Mouse (Mus musculus) embryonic facial prominence, embryonic 15.5 days (tissue): ENCODE results near the gene Mvb12a. TPM values are rescaled to one million over a fixed set of nuclear protein-coding genes. Genes with fewer than 3 reads are reported as not detected.

Source experiments
- ATAC-seq: fragments of 200-750 bp; cut with Nextera tagmentation; 2 replicates; pipeline ENCODE4 v1.8.0; 2017; ENCODE audit warnings: low read depth, moderate TSS enrichment; ENCODE audit not compliant: insufficient number of reproducible peaks, low FRiP score, low TSS enrichment
- H3K27ac ChIP-seq: fragments of 300-500 bp; sonication (generic); replicated peaks from 2 replicates; pipeline ENCODE4 v1.5.1; 2015; ENCODE audit warnings: mild to moderate bottlenecking, inconsistent platforms
- H3K27me3 ChIP-seq: fragments of 300-500 bp; sonication (generic); 2 replicates; pipeline ENCODE4 v1.6.1; 2015; ENCODE audit warnings: inconsistent platforms
- H3K36me3 ChIP-seq: fragments of 300-500 bp; sonication (generic); 2 replicates; pipeline ENCODE4 v1.6.1; 2015; ENCODE audit warnings: mild to moderate bottlenecking, inconsistent platforms
- H3K4me1 ChIP-seq: fragments of 300-500 bp; sonication (generic); 2 replicates; pipeline ENCODE4 v1.6.1; 2015; ENCODE audit warnings: inconsistent platforms
- H3K4me2 ChIP-seq: fragments of 300-500 bp; sonication (generic); replicated peaks from 2 replicates; pipeline ENCODE4 v1.6.1; 2015; ENCODE audit warnings: mild to moderate bottlenecking, inconsistent platforms
- H3K4me3 ChIP-seq: fragments of 300-500 bp; sonication (generic); replicated peaks from 2 replicates; pipeline ENCODE4 v1.5.1; 2015; ENCODE audit warnings: mild to moderate bottlenecking, inconsistent platforms
- H3K9ac ChIP-seq: fragments of 300-500 bp; sonication (generic); 2 replicates; pipeline ENCODE4 v1.6.1; 2015; ENCODE audit warnings: inconsistent platforms
- H3K9me3 ChIP-seq: fragments of 300-500 bp; sonication (generic); replicated peaks from 2 replicates; pipeline ENCODE4 v1.6.1; 2016; ENCODE audit warnings: inconsistent platforms
- WGBS: fragments of 180-500 bp; shearing (Covaris S2); methylation state at CpG from one replicate; pipeline ENCODE4 v1.1.7; 2015; 5-methylcytosine and 5-hydroxymethylcytosine counted together
- polyA plus RNA-seq: library from polyadenylated mRNA; unstranded; fragments of >200 nt; fragmentation: Nextera tagmentation; extraction: Ambion mirVana; gene quantifications from 2 replicates; pipeline ENCODE4 v1.2.1, GENCODE M21; 2015

Gene Mvb12a
- polyA plus RNA-seq, 1 experiment from 2014 or later = 92.9 TPM

DNA sequence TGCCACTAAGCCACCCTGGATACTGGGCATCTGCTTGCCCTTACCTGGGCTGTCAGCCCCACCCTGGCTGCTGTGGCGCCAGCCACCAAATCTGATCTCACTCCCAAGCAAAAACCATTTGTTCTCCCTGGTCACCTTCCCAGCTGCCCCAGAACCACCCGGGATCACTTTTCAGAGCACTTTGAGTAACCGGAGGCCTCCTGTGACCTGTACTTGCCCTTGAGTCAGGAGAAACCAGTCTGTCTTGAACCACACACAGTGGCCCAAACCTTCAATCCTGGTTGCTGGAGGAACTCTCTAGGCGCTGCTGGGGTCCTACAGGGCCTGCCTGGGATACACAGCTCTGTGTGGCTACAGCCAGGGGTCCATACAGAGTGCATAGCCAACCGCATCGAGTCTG is 10.0 kb downstream of the Mvb12a start:
- Histone ChIP-seq H3K36me3 (peaks cover 10% of the 10 kb centered on the region), H3K4me1 (no peaks in the 10 kb centered on the region), H3K27me3 (peaks cover 16% of the 10 kb centered on the region), H3K4me2 (no peak overlapping the region), H3K9me3 (no peaks in the 10 kb centered on the region), H3K27ac (no peak overlapping the region), H3K4me3 (no peak overlapping the region), H3K9ac (no peak overlapping the region)
- no peak for ATAC-seq
- 39% methylated on average over 6 of the region's 6 CpGs for WGBS

DNA sequence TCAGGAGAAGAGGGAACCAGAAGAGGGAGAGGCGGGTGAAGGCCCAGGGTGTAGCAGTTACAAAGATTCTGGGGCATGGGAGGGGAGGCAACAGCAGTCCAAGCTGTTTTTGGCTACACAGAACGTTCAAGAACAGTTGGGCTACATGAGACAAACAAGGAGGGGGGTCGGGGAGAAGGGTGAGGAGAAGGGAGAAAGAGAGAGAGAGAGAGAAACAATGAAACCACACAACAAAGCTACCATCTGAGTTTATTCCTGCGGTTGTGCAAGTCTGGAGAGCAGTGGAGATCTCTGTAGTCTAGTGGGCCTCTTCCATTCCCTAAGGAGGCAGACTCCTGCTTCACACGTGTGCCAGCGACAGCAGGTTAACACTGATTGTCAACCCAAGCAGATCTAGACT is 11.3 kb downstream of the Mvb12a start:
- 56% methylated on average over 6 of the region's 6 CpGs for WGBS
- H3K27ac ChIP-seq = no peak overlapping the region
- H3K9me3 ChIP-seq = no peaks in the 10 kb centered on the region
- peaks cover 12% of the 10 kb centered on the region for H3K4me1 ChIP-seq
- H3K9ac ChIP-seq = no peak overlapping the region
- peaks cover 28% of the 10 kb centered on the region for H3K27me3 ChIP-seq
- ATAC-seq = no peak
- H3K4me3 ChIP-seq = no peak overlapping the region
- H3K36me3 ChIP-seq = no peaks in the 10 kb centered on the region
- no peak overlapping the region for H3K4me2 ChIP-seq

DNA sequence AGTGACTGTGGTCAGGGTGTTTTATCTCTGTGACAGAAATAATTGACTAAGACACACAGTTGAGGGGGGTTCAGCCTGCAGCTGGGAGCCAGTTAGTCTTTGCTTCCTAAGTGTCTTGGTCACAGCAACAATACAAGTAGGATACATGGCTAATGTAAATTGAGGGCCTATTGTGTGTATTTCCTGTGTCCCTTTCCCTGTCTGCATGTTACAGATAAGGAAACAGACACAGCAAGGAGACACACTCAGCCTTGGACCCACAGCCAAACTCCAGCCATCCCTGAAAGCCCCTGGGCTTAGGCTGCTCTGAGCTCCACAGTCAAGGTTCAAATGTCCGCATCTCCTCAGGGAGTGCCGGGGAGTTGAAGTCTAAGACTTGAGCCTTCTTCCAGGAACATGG is 11.9 kb downstream of the Mvb12a start:
- Histone ChIP-seq H3K4me2 (no peak overlapping the region), H3K4me3 (no peak overlapping the region), H3K9me3 (no peaks in the 10 kb centered on the region), H3K27ac (no peak overlapping the region), H3K4me1 (peaks cover 15% of the 10 kb centered on the region), H3K36me3 (no peaks in the 10 kb centered on the region), H3K27me3 (peaks cover 34% of the 10 kb centered on the region), H3K9ac (no peak overlapping the region)
- 75% methylated on average over 2 of the region's 2 CpGs for WGBS
- no peak for ATAC-seq

DNA sequence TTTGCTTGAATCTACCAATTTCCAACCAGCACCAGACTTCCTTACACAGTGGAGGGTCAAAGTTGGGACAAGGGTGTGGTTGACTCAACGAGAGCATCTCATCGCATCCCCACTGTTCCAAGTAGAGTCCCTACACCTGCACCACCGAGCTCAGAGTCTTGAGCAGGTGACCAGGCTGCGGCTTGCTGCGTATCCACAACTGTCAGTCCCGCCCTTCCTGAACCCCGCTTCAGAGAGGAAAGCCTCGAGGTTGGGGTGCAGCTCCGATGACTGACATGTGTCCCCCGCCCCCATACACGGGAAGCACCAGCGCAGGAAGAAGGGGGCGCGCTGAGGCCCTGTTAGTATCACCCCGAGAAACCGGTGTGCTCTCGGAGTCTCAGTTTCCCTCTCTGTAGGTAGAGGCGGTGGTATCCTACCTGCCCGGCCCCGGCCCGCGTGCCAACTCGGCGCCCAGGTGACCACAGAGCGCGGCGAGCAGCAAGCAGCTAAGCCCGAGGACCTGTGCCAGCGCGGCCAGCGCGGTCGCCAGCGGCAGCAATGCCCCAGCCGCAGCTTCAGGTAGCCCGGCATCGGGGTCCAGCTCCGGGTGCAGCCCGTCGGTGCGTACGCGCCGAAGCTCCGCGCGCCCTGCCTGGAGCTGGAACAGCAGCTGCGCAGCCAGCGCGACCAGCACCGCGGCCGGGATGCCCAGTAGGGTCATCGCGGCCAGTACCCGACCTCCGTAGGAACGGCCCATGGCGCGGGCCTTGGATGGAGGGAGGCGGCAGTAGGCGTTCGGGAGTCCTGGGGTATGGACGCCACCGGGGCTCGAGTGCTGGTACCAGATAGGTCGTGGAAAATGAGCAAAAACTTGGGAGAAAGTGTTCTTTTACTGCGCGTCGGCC is 15.6 kb downstream of the Mvb12a start, which contains the start of gene Tmem221:
Tmem221 (minus strand) TSS at position 801 of the 887 bp plus-strand sequence.
- no peak for ATAC-seq
- no peaks in the 10 kb centered on the region for H3K9me3 ChIP-seq
- 0 out of 2 replicates have a peak within 1 kb of the TSS, but pooled peaks have one; percentile 1 for H3K9ac ChIP-seq
- peaks cover 24% of the 10 kb centered on the region for H3K4me1 ChIP-seq
- peak within 1 kb of the TSS; percentile 43 for H3K4me3 ChIP-seq
- 3% methylated on average over 70 of the region's 70 CpGs for WGBS
- no peaks in the 10 kb centered on the region for H3K36me3 ChIP-seq
- peaks cover 69% of the 10 kb centered on the region for H3K27me3 ChIP-seq
- no peak within 1 kb of the TSS for H3K27ac ChIP-seq
- peak within 1 kb of the TSS; percentile 70 for H3K4me2 ChIP-seq

DNA sequence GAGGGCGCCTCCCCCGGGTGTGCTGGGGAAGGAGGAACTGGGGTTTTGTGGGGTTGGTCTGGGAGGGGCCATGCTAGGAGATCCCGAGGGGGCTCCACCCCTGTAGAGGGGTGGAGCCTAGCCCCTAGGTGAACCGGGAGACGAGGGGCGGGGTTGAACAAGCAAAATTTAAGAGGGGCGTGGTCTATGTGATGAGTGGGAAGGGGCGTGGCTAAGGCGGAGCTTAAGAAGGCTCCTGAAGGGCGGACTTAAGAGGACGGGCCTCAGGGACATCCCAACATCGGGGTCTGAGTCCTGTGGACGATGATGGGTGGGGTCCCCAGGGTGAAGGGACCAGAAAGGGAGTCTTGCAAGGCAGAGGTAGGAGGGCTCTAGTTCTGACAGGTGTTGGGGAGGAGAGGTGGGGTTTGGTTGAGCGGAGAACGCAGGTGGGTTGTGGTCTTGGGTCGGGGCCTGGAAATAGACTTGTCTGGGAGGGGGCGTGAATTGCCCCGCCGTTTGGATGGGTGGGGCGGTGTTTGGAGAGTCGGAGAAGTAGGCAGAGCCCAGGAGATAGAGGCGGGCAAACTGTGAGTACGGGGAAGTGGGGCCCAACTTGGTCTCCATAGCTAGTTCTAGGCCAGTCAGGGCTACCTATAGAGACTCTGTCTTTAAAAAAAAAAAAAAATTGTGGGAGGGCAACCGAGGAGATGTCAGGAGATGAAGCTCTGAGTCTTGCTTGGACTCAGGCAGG is 16.4 kb downstream of the Mvb12a start:
- Histone ChIP-seq H3K27me3 (peaks cover 69% of the 10 kb centered on the region), H3K4me3 (peak overlapping the region; percentile 43), H3K9ac (no peak overlapping the region), H3K4me2 (peak overlapping the region; percentile 70), H3K27ac (no peak overlapping the region), H3K9me3 (0 out of 2 replicates have a peak, but pooled peaks cover 2% of the 10 kb centered on the region), H3K4me1 (peaks cover 24% of the 10 kb centered on the region), H3K36me3 (no peaks in the 10 kb centered on the region)
- peak; percentile 17; the same call in 1 of the 2 replicates for ATAC-seq
- 2% methylated on average over 24 of the region's 24 CpGs for WGBS

DNA sequence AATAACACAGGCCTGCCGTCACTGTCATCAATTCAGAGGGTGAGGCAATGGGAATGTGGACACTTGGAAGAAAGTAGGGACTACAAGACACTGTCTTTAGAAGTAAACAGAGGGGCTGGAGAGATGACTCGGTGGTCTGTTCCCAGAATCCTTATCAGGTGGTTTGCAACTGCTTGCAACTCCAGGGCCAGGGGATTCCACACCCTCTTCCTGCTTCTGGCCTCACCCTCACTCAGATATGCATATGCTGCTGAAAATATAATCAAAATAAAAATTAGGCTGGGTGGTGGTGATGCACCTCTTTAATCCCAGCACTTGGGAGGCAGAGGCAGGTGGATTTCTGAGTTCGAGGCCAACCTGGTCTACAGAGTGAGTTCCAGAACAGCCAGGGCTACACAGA is 17.3 kb downstream of the Mvb12a start:
- Histone ChIP-seq H3K27ac (no peak overlapping the region), H3K9ac (no peak overlapping the region), H3K4me3 (no peak overlapping the region), H3K36me3 (no peaks in the 10 kb centered on the region), H3K27me3 (peaks cover 69% of the 10 kb centered on the region), H3K4me1 (peaks cover 24% of the 10 kb centered on the region), H3K4me2 (no peak overlapping the region), H3K9me3 (0 out of 2 replicates have a peak, but pooled peaks cover 5% of the 10 kb centered on the region)
- 77% methylated on average over 3 of the region's 3 CpGs for WGBS
- ATAC-seq = no peak

DNA sequence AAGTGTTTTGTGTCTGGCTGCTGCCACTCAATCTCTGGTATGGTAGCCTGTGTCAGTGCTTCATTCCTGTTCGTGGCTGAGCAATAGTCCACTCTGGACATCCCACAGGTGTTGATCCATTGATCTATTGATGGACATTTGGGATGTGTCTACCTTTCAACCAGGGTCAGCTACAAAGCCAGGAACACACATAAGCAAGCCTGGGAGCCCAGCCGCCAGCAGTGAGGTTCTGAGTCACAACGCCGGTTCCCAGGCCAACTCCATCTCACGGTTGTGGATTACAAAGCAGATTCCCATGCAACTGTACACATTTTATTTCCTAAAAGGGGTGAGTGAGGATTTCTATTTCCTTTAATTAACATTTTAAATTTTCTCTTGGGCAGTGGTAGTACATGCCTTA is 18.0 kb downstream of the Mvb12a start:
- Histone ChIP-seq H3K27me3 (peaks cover 69% of the 10 kb centered on the region), H3K9ac (no peak overlapping the region), H3K9me3 (0 out of 2 replicates have a peak, but pooled peaks cover 5% of the 10 kb centered on the region), H3K4me2 (no peak overlapping the region), H3K36me3 (no peaks in the 10 kb centered on the region), H3K4me3 (no peak overlapping the region), H3K27ac (no peak overlapping the region), H3K4me1 (peaks cover 24% of the 10 kb centered on the region)
- ATAC-seq = no peak
- WGBS = 86% methylated on average over 5 of the region's 5 CpGs

DNA sequence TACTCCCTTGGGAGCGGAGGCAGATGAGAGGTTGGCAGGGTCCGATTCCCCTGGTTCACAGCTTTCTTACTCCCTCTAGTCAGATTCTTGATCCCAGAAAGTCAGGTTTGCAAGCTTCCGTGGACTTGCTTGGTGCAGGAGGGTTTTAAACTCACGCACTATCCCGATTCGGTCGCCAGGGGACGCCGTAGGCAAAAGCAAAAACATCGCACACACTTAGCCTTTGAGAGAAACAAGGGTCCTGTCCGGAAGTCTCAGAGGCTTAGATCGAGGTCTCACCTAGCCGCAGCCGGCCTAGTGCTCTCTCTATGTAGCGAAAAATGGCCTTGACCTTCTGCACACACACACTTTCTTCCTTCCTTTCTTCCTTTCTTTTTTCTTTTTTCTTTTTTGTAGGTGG is 18.7 kb downstream of the Mvb12a start:
- no peak for ATAC-seq

DNA sequence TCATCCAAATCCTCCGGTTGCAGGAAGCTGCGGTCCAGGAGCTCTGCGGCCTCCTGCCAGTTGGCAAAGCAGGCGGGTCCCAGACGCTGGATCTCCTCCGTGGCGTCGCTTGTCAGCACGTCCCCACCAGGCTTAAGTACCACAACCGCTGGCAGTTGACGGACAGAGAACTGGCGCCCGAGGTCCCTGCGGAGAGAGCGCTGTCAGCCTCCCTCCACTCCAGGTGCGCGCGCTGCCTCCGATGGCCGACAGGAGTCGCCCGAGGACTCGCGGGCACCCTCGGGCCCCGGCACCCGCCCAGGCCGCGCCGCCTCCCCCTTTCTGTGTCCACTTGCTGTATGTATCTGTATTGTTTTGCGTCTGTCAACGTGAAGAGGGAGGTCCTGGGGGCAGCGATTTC is 20.0 kb downstream of the Mvb12a start:
- H3K36me3 ChIP-seq = no peaks in the 10 kb centered on the region
- ATAC-seq = no peak; the same call in 1 of the 2 replicates
- H3K27ac ChIP-seq = no peak overlapping the region
- H3K4me2 ChIP-seq = peak overlapping the region; percentile 52
- H3K9me3 ChIP-seq = 0 out of 2 replicates have a peak, but pooled peaks cover 5% of the 10 kb centered on the region
- peaks cover 56% of the 10 kb centered on the region for H3K27me3 ChIP-seq
- H3K4me1 ChIP-seq = peaks cover 24% of the 10 kb centered on the region
- H3K4me3 ChIP-seq = peak overlapping the region; percentile 30
- 0 out of 2 replicates have a peak overlapping the region, but pooled peaks have one; percentile 9 for H3K9ac ChIP-seq
- WGBS = under 1% methylated on average over 33 of the region's 33 CpGs

More for the DNA sequence above, 18.7 kb downstream of the Mvb12a start:
- Histone ChIP-seq H3K27ac (no peak overlapping the region), H3K27me3 (peaks cover 67% of the 10 kb centered on the region), H3K9ac (no peak overlapping the region), H3K4me2 (no peak overlapping the region), H3K36me3 (no peaks in the 10 kb centered on the region), H3K9me3 (0 out of 2 replicates have a peak, but pooled peaks cover 5% of the 10 kb centered on the region), H3K4me3 (no peak overlapping the region), H3K4me1 (peaks cover 24% of the 10 kb centered on the region)
- WGBS = 3% methylated on average over 15 of the region's 15 CpGs

DNA sequence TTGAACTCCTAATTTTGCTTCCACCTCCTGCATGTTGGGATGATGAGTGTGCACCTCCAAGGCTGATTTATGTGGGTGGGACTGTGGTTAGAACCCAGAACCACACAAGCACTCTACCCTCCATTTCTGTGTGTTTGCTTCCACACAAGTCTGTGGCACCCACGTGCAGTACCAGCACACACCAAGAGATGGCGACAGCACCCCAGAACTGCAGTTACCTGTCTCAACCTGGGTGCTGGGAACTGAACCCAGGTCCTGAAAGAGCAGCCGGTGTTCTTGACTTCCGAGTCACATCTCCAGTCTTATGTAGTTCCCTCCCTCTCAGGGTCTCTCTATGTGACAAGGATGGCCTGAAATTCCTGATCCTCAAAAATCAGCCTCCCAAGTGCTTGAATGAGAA is 21.3 kb downstream of the Mvb12a start:
- no peak for ATAC-seq
- Histone ChIP-seq H3K36me3 (no peaks in the 10 kb centered on the region), H3K9me3 (0 out of 2 replicates have a peak, but pooled peaks cover 5% of the 10 kb centered on the region), H3K4me2 (no peak overlapping the region), H3K4me1 (peaks cover 19% of the 10 kb centered on the region), H3K4me3 (no peak overlapping the region), H3K27ac (no peak overlapping the region), H3K9ac (no peak overlapping the region), H3K27me3 (peaks cover 44% of the 10 kb centered on the region)
- WGBS = 86% methylated on average over 4 of the region's 4 CpGs

DNA sequence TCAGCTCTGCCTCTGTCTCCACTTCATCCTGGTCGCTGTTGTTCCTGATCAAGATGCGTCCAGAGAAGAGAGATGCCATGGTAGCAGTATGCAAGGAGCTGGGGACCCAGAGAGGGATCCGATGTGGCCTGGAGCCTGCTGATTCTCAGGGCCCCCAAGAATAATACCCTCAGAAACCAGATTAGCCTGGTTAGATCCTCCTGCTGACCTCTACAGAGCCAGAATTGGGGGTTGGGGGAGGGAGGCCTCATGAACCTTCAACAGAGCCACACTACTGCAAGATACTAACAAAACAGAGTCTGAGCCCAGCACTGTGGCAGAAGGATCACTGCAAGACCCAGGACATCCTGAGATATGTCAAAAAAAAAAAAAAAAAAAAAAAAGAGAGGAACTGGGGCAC is 23.8 kb downstream of the Mvb12a start, which contains the start of gene Nxnl1:
Nxnl1 (minus strand) TSS at position 101 of the 400 bp plus-strand sequence.
- ATAC-seq = no peak
- Histone ChIP-seq H3K9me3 (0 out of 2 replicates have a peak, but pooled peaks cover 5% of the 10 kb centered on the region), H3K4me1 (peaks cover 30% of the 10 kb centered on the region), H3K9ac (no peak within 1 kb of the TSS), H3K4me3 (no peak within 1 kb of the TSS), H3K36me3 (no peaks in the 10 kb centered on the region), H3K4me2 (no peak within 1 kb of the TSS), H3K27me3 (peaks cover 21% of the 10 kb centered on the region), H3K27ac (no peak within 1 kb of the TSS)
- 55% methylated on average over 3 of the region's 3 CpGs for WGBS
